Mouse (Mus musculus) lung, adult 2 months (tissue): ENCODE data around the gene Socs3. TPM values are rescaled to one million over a fixed set of nuclear protein-coding genes. Genes with fewer than 3 reads are reported as not detected.

Experiments used
- DNase-seq: peaks from one replicate; pipeline ENCODE4 v3.0.0; 2022
- H3K4me1 ChIP-seq: fragments of 200-500 bp; 2 replicates; pipeline ENCODE4 v1.6.1; 2011; ENCODE audit warnings: low read length; ENCODE audit not compliant: control insufficient read depth, insufficient read depth
- H3K4me3 ChIP-seq: fragments of 200-500 bp; replicated peaks from 2 replicates; pipeline ENCODE3; 2011; ENCODE audit warnings: low read depth, mild to moderate bottlenecking, control low read depth, low read length; ENCODE audit errors: extremely low read depth
- CTCF ChIP-seq: fragments of 200-500 bp; IDR thresholded peaks from 2 replicates; pipeline ENCODE4 v1.5.1; 2011; ENCODE audit warnings: mild to moderate bottlenecking, low read length, control low read depth; ENCODE audit not compliant: insufficient read depth
- POLR2A ChIP-seq: fragments of 200-500 bp; IDR thresholded peaks from 2 replicates; pipeline ENCODE4 v1.6.1; 2011; ENCODE audit warnings: low read depth, mild to moderate bottlenecking, control low read depth, low read length, borderline replicate concordance; ENCODE audit errors: extremely low read depth
- WGBS: fragments of 180-500 bp; shearing (Covaris S2); methylation state at CpG from one replicate; pipeline ENCODE4 v1.1.7; 2018; 5-methylcytosine and 5-hydroxymethylcytosine counted together
- polyA plus RNA-seq: library from polyadenylated mRNA; depleted of rRNA; stranded (reverse); fragments of >200 nt; gene quantifications from 2 replicates; pipeline ENCODE4 v1.2.3, GENCODE M21; 2012

Gene Socs3
- polyA plus RNA-seq, 1 experiment: 32.1 TPM

- H3K4me1 ChIP-seq: peaks cover 28% of the 10 kb centered on the region
- TF ChIP-seq CTCF (no peak), POLR2A (0 out of 2 replicates have a peak, but pooled peaks have one; percentile 19)
These were observed 1.7 kb downstream of the Socs3 start for GRCm38 (mm10) chr11:117968016-117968671.

DNA sequence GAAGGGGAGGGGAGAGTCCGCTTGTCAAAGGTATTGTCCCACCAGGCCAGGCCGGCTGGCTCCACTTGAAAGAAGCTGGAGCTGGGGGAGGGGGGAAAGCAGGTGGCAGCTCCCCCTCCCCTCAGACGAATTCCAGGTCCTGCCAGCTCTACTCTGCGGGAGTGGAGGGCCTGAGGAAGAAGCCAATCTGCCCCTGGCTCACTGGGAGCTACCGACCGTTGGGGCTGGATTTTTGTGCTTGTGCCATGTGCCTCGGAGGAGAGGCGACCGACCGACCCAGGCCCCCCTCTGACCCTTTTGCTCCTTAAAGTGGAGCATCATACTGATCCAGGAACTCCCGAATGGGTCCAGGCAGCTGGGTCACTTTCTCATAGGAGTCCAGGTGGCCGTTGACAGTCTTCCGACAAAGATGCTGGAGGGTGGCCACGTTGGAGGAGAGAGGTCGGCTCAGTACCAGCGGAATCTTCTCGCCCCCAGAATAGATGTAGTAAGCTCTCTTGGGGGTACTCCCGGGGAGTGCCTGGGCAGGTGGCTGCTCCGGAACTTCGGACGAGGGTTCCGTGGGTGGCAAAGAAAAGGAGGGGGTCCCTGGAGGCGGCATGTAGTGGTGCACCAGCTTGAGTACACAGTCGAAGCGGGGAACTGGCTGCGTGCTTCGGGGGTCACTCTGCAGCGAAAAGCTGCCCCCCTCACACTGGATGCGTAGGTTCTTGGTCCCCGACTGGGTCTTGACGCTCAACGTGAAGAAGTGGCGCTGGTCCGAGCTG lies 2.4 kb downstream of the Socs3 start:
- peak overlapping the region; percentile 92 for H3K4me3 ChIP-seq
- TF ChIP-seq POLR2A (0 out of 2 replicates have a peak, but pooled peaks have one; percentile 15), CTCF (no peak)
- WGBS: 35% methylated on average over 34 of the region's 34 CpGs
- DNase-seq: no peak
- peaks cover 35% of the 10 kb centered on the region for H3K4me1 ChIP-seq

More at GRCm38 (mm10) chr11:117968016-117968671, 1.7 kb downstream of the Socs3 start:
- DNase-seq: peak; percentile 74
- peak overlapping the region; percentile 92 for H3K4me3 ChIP-seq
- WGBS: under 1% methylated on average over 64 of the region's 64 CpGs

DNA sequence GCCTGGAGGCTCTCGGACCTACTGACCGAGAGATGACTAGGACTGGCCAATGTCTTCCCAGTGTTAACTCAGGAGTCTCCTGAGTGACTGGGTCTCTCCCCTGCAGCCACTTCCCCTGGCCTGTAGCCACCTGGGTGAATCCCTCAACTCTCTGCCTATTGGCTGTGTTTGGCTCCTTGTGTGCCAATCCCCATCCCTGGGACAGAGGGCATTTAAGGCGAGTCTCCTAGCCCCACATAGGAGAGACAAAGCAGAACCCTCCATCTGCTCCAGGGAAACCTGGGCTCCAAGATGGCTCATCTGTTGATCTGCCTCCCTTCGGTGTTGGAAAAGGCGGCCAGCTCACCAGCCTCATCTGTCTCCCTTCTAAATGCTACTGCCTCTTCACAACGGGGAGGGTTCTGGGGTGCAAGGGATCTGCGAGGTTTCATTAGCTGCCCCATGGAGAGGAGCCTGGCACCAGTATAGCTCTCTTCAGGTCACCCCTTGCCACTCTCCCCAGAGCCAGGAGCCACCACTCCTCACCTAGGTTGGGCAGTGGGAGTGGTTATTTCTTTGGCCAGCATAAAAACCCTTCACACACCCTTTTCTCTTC lies 3.2 kb downstream of the Socs3 start:
- 76% methylated on average over 7 of the region's 7 CpGs for WGBS
- DNase-seq: no peak
- H3K4me1 ChIP-seq: peaks cover 41% of the 10 kb centered on the region
- TF ChIP-seq CTCF: no peak
- no peak for TF ChIP-seq POLR2A
- H3K4me3 ChIP-seq: no peak overlapping the region

- DNase-seq: no peak
- Histone ChIP-seq H3K4me3 (no peak overlapping the region), H3K4me1 (peaks cover 41% of the 10 kb centered on the region)
- TF ChIP-seq CTCF: no peak
- TF ChIP-seq POLR2A: 0 out of 2 replicates have a peak, but pooled peaks have one; percentile 31
- WGBS: 41% methylated on average over 9 of the region's 9 CpGs
These were observed 4.3 kb downstream of the Socs3 start for GRCm38 (mm10) chr11:117965561-117965981.

GRCm38 (mm10) chr11:117965052-117965451 lies 4.8 kb downstream of the Socs3 start:
- peaks cover 43% of the 10 kb centered on the region for H3K4me1 ChIP-seq

GRCm38 (mm10) chr11:117964294-117964693 lies 5.6 kb downstream of the Socs3 start:
- TF ChIP-seq POLR2A: no peak
- TF ChIP-seq CTCF: no peak
- H3K4me1 ChIP-seq: peaks cover 46% of the 10 kb centered on the region
- WGBS: 55% methylated on average over 1 of the region's 1 CpGs
- H3K4me3 ChIP-seq: no peak overlapping the region
- DNase-seq: no peak

More at GRCm38 (mm10) chr11:117965052-117965451, 4.8 kb downstream of the Socs3 start:
- 42% methylated on average over 7 of the region's 7 CpGs for WGBS
- no peak for DNase-seq
- H3K4me3 ChIP-seq: no peak overlapping the region
- no peak for TF ChIP-seq POLR2A
- no peak for TF ChIP-seq CTCF

- DNase-seq: no peak
- TF ChIP-seq CTCF (no peak), POLR2A (no peak)
- Histone ChIP-seq H3K4me3 (peak overlapping the region; percentile 42), H3K4me1 (peaks cover 46% of the 10 kb centered on the region)
- WGBS: 7% methylated on average over 9 of the region's 9 CpGs
These were observed 6.0 kb downstream of the Socs3 start for GRCm38 (mm10) chr11:117963872-117964271.

GRCm38 (mm10) chr11:117963091-117963793 lies 6.6 kb downstream of the Socs3 start:
- Histone ChIP-seq H3K4me3 (peak overlapping the region; percentile 42), H3K4me1 (peaks cover 49% of the 10 kb centered on the region)
- under 1% methylated on average over 40 of the region's 40 CpGs for WGBS
- DNase-seq: peak; percentile 100
- TF ChIP-seq POLR2A (peak; percentile 73; the same call in 1 of the 2 replicates), CTCF (no peak)
